Mouse (Mus musculus) heart, postnatal 0 days (tissue): ENCODE results near the gene Gria3.

Experiments
- CTCF ChIP-seq: IDR thresholded peaks from 2 replicates; pipeline ENCODE4 v1.5.1; 2016; ENCODE audit warnings: antibody characterized with exemption, control low read depth, low read depth
- EP300 ChIP-seq: IDR thresholded peaks from 2 replicates; pipeline ENCODE4 v1.6.1; 2016; ENCODE audit warnings: antibody characterized with exemption, low read depth

DNA sequence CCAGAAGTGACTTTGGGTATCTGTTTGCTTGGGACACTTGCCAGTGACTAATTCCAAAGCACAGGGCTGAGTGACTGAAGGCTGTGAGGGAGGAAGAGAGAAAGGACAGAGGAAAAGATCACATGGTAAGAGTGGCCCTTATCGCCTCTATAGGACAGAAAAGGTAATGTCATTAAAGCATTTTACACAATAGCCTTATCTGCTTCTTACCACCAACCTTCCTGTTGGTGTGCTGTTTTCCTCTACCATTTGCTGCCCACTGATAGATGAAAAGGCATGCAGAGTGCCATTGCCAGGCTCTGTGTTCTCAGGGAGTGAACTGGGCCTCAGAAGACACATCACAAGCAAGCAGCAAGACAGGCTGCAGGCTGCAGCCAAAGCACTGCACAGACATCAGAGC is 107.3 kb downstream of the Gria3 start:
- TF ChIP-seq CTCF: no peak
- no peak for TF ChIP-seq EP300
